Mouse (Mus musculus) erythroblast, embryonic 14.5 days (primary cell): ENCODE measurements around the gene Med25. TPM values are rescaled to one million over a fixed set of nuclear protein-coding genes. Genes with fewer than 3 reads are reported as not detected.

Experiments
- H3K27me3 ChIP-seq: 2 replicates; pipeline ENCODE4 v1.6.1; 2012; ENCODE audit warnings: inconsistent platforms; ENCODE audit not compliant: control insufficient read depth
- H3K36me3 ChIP-seq: 2 replicates; pipeline ENCODE4 v1.6.1; 2012; ENCODE audit warnings: mild to moderate bottlenecking, inconsistent platforms; ENCODE audit not compliant: control insufficient read depth
- H3K4me1 ChIP-seq: 2 replicates; pipeline ENCODE4 v1.6.1; 2012; ENCODE audit warnings: inconsistent platforms; ENCODE audit not compliant: control insufficient read depth
- H3K4me3 ChIP-seq: replicated peaks from 2 replicates; pipeline ENCODE3; 2012; ENCODE audit warnings: moderate library complexity, mild to moderate bottlenecking, inconsistent platforms
- H3K9me3 ChIP-seq: 2 replicates; pipeline ENCODE4 v1.6.1; 2012; ENCODE audit warnings: low read length, inconsistent platforms, mixed read lengths; ENCODE audit not compliant: control insufficient read depth
- GATA1 ChIP-seq: IDR thresholded peaks from 2 replicates; pipeline ENCODE4 v1.6.1; 2012; ENCODE audit warnings: low read length, inconsistent platforms, mixed read lengths
- TAL1 ChIP-seq: IDR thresholded peaks from 3 replicates; pipeline ENCODE4 v1.6.1; 2012; ENCODE audit warnings: low read length, inconsistent platforms, mixed read lengths
- polyA plus RNA-seq: library from polyadenylated mRNA; stranded (reverse); fragments of >175 nt; gene quantifications from 2 replicates; pipeline ENCODE4 v1.2.3, GENCODE M21; 2012

Gene Med25
- polyA plus RNA-seq, 1 experiment = 51.9 TPM

DNA sequence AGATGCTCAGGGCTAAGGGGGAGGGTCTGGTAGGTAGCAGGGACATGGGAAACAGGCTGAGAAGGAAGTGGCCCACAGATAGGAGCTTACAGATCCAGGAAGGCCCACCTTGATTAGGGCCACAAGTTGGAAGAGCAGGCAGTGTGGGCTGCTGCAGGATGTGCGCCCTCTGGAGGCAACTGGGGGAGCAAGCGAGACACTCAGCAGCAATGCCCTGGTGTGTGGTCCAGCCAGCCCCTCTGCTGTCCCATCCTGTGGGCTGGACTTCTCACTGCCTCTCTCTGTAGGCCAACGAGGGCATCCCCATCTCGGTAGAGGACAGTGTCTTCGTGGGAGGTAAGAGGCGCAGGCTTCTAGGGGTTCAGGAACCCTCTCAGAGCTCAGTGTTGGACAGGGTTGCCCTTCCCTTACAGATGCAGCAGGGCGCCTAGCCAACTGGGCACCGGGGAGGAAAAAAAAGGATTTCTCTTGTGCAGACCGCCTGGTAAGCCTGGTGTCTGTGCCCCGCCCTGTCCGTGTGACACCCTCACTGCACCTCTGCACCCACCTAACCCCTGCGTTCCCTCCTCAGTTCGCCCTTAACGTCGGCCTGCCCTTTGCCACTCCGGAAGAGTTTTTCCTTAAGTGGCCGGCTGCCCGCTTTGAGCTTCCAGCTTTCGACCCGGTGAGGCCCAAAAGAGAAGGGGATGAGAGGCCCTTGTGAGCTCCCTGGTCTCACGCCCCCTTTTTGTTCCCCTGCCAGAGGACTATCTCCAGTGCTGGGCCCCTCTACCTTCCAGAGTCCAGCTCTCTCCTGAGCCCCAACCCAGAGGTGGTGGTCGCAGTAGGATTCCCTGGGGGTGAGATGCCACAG, 31.7 kb downstream of the Med25 start:
- Histone ChIP-seq H3K9me3 (no peaks in the 10 kb centered on the region), H3K4me3 (no peak overlapping the region), H3K4me1 (peaks cover 73% of the 10 kb centered on the region), H3K27me3 (no peaks in the 10 kb centered on the region), H3K36me3 (peaks cover 73% of the 10 kb centered on the region)
- TF ChIP-seq GATA1 (no peak), TAL1 (no peak)

DNA sequence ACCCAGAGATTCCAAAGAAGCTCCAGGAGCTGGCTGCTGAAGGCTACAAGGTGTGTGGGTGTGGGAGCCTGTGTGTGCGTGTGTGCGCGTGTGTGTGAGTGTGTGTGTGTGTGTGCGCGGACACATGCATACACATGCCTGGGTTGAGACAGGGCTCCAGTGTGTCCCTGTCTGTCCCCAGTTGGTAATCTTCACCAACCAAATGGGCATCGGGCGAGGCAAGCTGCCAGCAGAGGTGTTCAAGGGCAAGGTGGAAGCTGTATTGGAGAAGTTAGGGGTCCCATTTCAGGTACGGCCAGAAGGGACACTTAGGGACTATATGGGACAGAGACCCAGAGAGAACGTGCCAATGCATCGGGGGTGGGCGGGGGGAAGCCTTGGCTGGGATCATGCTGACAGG, 32.6 kb downstream of the Med25 start:
- no peak overlapping the region for H3K4me3 ChIP-seq
- H3K9me3 ChIP-seq = no peaks in the 10 kb centered on the region
- peaks cover 64% of the 10 kb centered on the region for H3K36me3 ChIP-seq
- no peak for TF ChIP-seq GATA1
- no peak for TF ChIP-seq TAL1
- H3K27me3 ChIP-seq = no peaks in the 10 kb centered on the region
- peaks cover 73% of the 10 kb centered on the region for H3K4me1 ChIP-seq

DNA sequence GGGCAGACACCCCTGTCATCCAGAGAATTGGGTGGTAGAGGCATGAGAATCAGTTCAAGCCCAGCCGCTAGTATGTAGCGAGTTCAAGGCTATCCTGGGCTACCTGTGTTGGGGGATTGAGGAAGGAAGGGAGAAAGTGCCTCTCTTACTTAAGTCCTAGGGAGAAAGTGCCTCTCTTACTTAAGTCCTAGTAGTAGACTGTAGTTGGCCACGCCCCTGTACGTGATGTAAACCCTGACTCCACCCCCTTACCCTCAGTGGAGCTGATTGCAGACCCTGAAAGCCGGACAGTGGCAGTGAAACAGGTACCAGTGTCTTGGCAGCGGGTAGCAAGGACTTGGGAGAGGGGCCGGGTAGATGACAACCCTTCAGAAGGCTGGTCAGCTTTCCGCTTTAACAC, 34.6 kb downstream of the Med25 start:
- Histone ChIP-seq H3K9me3 (no peaks in the 10 kb centered on the region), H3K27me3 (no peaks in the 10 kb centered on the region), H3K4me1 (peaks cover 83% of the 10 kb centered on the region), H3K36me3 (peaks cover 54% of the 10 kb centered on the region), H3K4me3 (peak overlapping the region; percentile 73)
- no peak for TF ChIP-seq TAL1
- no peak for TF ChIP-seq GATA1

DNA sequence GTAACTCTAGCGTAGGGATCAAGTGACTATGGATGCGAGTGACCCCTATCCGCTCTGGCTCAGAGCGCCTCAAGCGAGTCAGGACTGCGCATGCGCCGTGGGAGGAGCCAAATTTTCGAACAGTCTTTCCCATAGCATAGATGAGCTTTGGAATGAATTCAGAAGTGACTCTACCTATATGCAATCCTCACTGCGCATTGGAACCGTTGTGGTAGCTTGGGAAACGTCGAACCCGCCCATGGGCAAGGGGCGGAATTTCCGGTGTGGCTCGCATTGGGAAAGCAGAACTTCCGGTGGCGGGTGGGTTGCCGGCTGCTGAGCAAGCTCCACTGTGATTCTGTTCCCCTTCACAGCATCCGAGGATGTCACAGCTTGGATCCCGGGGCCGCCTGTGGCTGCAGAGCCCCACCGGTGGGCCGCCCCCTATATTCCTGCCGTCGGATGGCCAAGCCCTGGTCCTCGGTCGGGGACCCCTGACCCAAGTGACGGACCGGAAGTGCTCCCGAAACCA, 35.4 kb downstream of the Med25 start, which contains the start of gene Pnkp:
Gene Pnkp, plus strand, starts transcription at position 98 of the 511 bp plus-strand sequence.
- no peaks in the 10 kb centered on the region for H3K27me3 ChIP-seq
- H3K36me3 ChIP-seq = peaks cover 54% of the 10 kb centered on the region
- H3K9me3 ChIP-seq = no peaks in the 10 kb centered on the region
- no peak for TF ChIP-seq GATA1
- TF ChIP-seq TAL1 = no peak
- H3K4me3 ChIP-seq = peak within 1 kb of the TSS; percentile 73
- H3K4me1 ChIP-seq = peaks cover 91% of the 10 kb centered on the region

DNA sequence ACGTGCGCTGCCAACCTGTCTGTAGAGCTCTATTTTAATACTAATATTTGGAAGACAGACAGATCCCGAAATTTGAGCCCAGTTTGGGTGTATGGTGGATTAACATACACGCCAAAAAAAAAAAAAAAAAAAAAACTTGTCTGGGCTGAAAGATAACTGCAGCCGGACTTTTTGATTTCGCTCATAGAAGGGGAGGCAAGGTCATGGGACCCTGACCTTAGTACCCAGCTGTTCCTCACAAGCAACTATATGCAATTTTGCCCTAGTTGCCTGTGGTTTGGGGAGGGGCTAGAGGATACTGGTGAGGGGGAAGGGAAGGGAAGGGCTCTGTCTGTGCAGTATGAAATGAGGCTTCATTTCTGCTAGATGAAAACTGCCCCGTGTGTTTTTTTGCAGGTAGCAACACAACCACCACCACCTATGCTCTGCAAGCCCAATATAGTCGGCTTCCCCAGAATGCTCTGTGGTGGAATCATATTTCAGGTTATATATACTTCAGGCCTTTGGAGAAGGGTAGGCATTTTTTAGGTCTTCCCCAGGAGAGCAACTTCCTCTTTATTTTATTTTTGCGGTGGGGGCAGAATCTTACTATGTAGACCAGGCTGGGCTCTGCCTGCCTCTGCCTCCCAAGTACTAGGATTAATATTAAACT, 36.1 kb downstream of the Med25 start:
- peaks cover 54% of the 10 kb centered on the region for H3K36me3 ChIP-seq
- H3K4me3 ChIP-seq = peak overlapping the region; percentile 73
- H3K9me3 ChIP-seq = no peaks in the 10 kb centered on the region
- peaks cover 97% of the 10 kb centered on the region for H3K4me1 ChIP-seq
- TF ChIP-seq TAL1 (no peak), GATA1 (no peak)
- no peaks in the 10 kb centered on the region for H3K27me3 ChIP-seq

DNA sequence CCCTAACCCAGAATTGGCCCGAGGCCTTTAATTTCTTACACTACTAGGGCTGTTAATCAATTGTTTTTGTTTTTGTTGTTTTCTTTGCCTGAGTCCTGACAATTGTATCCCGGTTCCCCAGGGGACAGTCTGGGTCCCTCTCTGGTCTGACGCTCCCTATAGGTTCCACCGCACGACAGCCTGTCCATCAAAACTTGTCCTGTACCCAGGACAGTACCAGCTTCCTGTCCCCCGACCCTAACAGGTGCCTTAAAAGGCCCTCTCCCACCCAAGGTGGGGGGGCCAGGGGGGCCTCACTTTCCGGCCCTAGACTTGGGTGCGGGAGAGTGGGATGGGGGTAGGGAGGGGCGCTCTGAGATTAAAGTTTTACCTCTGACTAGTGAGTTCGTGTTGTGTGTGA, 37.5 kb downstream of the Med25 start:
- H3K4me1 ChIP-seq = peaks cover 98% of the 10 kb centered on the region
- TF ChIP-seq TAL1 (no peak), GATA1 (no peak)
- peak overlapping the region; percentile 73 for H3K4me3 ChIP-seq
- H3K27me3 ChIP-seq = no peaks in the 10 kb centered on the region
- H3K36me3 ChIP-seq = peaks cover 46% of the 10 kb centered on the region
- H3K9me3 ChIP-seq = no peaks in the 10 kb centered on the region

DNA sequence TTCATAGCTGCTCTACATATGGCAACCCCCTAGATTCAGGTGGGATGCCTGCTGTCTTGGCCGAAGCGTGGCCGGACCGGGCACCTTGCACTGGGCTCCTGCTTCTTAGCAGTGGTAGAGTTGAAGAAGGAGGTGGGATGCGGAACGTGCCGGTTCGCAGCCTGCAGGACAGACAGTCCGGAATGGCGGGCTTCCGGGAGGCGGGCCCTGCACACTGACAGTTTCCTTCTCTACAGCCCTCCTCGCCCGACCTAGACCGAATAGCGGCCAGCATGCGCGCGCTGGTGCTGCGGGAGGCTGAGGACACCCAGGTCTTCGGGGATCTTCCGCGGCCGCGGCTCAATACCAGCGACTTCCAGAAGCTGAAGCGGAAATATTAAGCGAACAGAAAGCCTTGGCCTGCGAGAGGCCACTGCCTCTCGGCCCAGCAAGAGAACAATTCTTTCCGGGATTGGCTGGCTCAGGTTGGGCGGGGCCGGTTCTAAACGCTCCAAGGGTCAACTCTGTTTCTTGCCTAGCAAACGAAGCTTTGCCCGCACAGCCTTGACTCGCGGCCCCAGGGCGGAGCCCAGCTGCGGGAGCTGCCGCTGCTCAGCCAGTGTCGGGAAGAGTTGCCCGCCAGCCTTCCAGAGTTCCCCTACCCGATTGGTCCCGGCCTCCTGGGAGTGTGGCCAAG, 38.0 kb downstream of the Med25 start:
- peak overlapping the region; percentile 73 for H3K4me3 ChIP-seq
- H3K9me3 ChIP-seq = no peaks in the 10 kb centered on the region
- H3K36me3 ChIP-seq = peaks cover 40% of the 10 kb centered on the region

DNA sequence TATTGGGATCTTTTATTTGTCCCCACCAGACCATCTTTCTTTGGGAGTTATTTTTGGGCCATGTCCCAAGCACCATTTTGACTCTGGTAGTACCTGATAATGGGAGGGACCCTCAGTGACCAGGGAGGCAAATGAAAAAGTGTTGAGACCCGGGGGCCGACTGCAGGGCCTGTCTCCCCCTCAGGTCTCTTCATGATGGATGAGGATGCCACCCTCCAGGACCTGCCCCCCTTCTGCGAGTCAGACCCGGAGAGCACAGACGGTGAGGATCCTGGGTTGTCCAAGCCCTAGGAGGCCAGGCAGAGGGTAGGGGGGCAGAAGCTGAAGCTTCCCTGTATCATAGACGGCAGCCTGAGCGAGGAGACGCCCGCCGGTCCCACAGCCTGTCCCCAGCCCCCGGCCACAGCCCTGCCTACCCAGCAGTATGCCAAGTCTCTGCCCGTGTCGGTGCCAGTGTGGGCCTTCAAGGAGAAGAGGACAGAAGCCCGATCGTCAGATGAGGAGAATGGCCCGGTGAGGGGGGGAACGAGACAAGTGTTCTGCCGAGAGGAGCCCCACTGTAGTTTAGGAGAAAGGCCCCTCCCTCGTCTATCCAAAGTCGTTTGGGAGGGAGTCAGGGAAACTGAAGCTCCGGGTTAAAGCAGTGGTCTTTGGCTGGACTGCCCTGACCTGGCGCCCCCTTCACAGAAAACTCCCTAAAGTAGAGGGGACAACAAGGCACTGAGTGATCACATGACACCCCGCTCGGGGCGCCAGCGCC, 38.7 kb downstream of the Med25 start:
- peaks cover 95% of the 10 kb centered on the region for H3K4me1 ChIP-seq
- H3K4me3 ChIP-seq = peak overlapping the region; percentile 73
- H3K27me3 ChIP-seq = no peaks in the 10 kb centered on the region
- TF ChIP-seq TAL1 (no peak), GATA1 (no peak)
- peaks cover 35% of the 10 kb centered on the region for H3K36me3 ChIP-seq
- H3K9me3 ChIP-seq = no peaks in the 10 kb centered on the region

More for the DNA sequence above, 38.0 kb downstream of the Med25 start:
- Histone ChIP-seq H3K4me1 (peaks cover 97% of the 10 kb centered on the region), H3K27me3 (no peaks in the 10 kb centered on the region)
- TF ChIP-seq TAL1 = no peak
- TF ChIP-seq GATA1 = no peak
